Mouse (Mus musculus): ENCODE measurements around the gene Rbmxl2. TPM values are rescaled to one million over a fixed set of nuclear protein-coding genes. Genes with fewer than 3 reads are reported as not detected.

Gene Rbmxl2
- polyA plus RNA-seq, 1 experiment: 0.07 TPM

- H3K36me3 ChIP-seq (ENCODE audit: control insufficient read depth, insufficient read depth, low read length): no peaks in the 10 kb centered on the region
- no peaks in the 10 kb centered on the region for H3K4me1 ChIP-seq (replicated peaks; ENCODE audit: control insufficient read depth, insufficient read depth, low read length)
- TF ChIP-seq CTCF (IDR thresholded peaks at IDR 0.05; ENCODE audit: borderline replicate concordance, control insufficient read depth, extremely low read depth, insufficient read depth, low read length, poor library complexity): no peak
- no peak for TF ChIP-seq POLR2A (IDR thresholded peaks at IDR 0.05; ENCODE audit: control insufficient read depth, extremely low read depth, insufficient read depth, low read length, poor library complexity)
- H3K27me3 ChIP-seq (ENCODE audit: control insufficient read depth, insufficient read depth, low read length): no peaks in the 10 kb centered on the region
- H3K4me3 ChIP-seq (ENCODE audit: control insufficient read depth, insufficient read depth, low read length): no peak overlapping the region
- no peak for DNase-seq
- no peak overlapping the region for H3K27ac ChIP-seq (ENCODE audit: control insufficient read depth, insufficient read depth, low read length)
Measured at GRCm38 (mm10) chr7:107215723-107216122, 6.5 kb downstream of the Rbmxl2 start.

GRCm38 (mm10) chr7:107216845-107217244 lies 7.6 kb downstream of the Rbmxl2 start:
- 82% methylated on average over 2 of the region's 2 CpGs for WGBS
- H3K4me3 ChIP-seq (ENCODE audit: control insufficient read depth, insufficient read depth, low read length): no peak overlapping the region
- H3K27me3 ChIP-seq (ENCODE audit: control insufficient read depth, insufficient read depth, low read length): no peaks in the 10 kb centered on the region
- no peak overlapping the region for H3K27ac ChIP-seq (ENCODE audit: control insufficient read depth, insufficient read depth, low read length)
- no peak for DNase-seq
- H3K36me3 ChIP-seq (ENCODE audit: control insufficient read depth, insufficient read depth, low read length): no peaks in the 10 kb centered on the region
- TF ChIP-seq POLR2A (IDR thresholded peaks at IDR 0.05; ENCODE audit: control insufficient read depth, extremely low read depth, insufficient read depth, low read length, poor library complexity) (no peak), CTCF (IDR thresholded peaks at IDR 0.05; ENCODE audit: borderline replicate concordance, control insufficient read depth, extremely low read depth, insufficient read depth, low read length, poor library complexity) (no peak)
- no peaks in the 10 kb centered on the region for H3K4me1 ChIP-seq (replicated peaks; ENCODE audit: control insufficient read depth, insufficient read depth, low read length)

GRCm38 (mm10) chr7:107236854-107237253 lies 27.6 kb downstream of the Rbmxl2 start:
- Histone ChIP-seq H3K4me1 (replicated peaks; ENCODE audit: control insufficient read depth, insufficient read depth, low read length) (no peaks in the 10 kb centered on the region), H3K27me3 (ENCODE audit: control insufficient read depth, insufficient read depth, low read length) (no peaks in the 10 kb centered on the region), H3K36me3 (ENCODE audit: control insufficient read depth, insufficient read depth, low read length) (no peaks in the 10 kb centered on the region), H3K4me3 (ENCODE audit: control insufficient read depth, insufficient read depth, low read length) (no peak overlapping the region), H3K27ac (ENCODE audit: control insufficient read depth, insufficient read depth, low read length) (no peak overlapping the region)
- 71% methylated on average over 3 of the region's 3 CpGs for WGBS
- DNase-seq: no peak
- no peak for TF ChIP-seq CTCF (IDR thresholded peaks at IDR 0.05; ENCODE audit: borderline replicate concordance, control insufficient read depth, extremely low read depth, insufficient read depth, low read length, poor library complexity)
- no peak for TF ChIP-seq POLR2A (IDR thresholded peaks at IDR 0.05; ENCODE audit: control insufficient read depth, extremely low read depth, insufficient read depth, low read length, poor library complexity)

- TF ChIP-seq CTCF (IDR thresholded peaks at IDR 0.05; ENCODE audit: borderline replicate concordance, control insufficient read depth, extremely low read depth, insufficient read depth, low read length, poor library complexity): no peak
- TF ChIP-seq POLR2A (IDR thresholded peaks at IDR 0.05; ENCODE audit: control insufficient read depth, extremely low read depth, insufficient read depth, low read length, poor library complexity): no peak
- DNase-seq: no peak
- 81% methylated on average over 3 of the region's 3 CpGs for WGBS
- Histone ChIP-seq H3K27ac (ENCODE audit: control insufficient read depth, insufficient read depth, low read length) (no peak overlapping the region), H3K4me3 (ENCODE audit: control insufficient read depth, insufficient read depth, low read length) (no peak overlapping the region), H3K36me3 (ENCODE audit: control insufficient read depth, insufficient read depth, low read length) (no peaks in the 10 kb centered on the region), H3K27me3 (ENCODE audit: control insufficient read depth, insufficient read depth, low read length) (no peaks in the 10 kb centered on the region), H3K4me1 (replicated peaks; ENCODE audit: control insufficient read depth, insufficient read depth, low read length) (no peaks in the 10 kb centered on the region)
Measured at GRCm38 (mm10) chr7:107237498-107237897, 28.3 kb downstream of the Rbmxl2 start.

- DNase-seq: no peak
- no peak for TF ChIP-seq POLR2A (IDR thresholded peaks at IDR 0.05; ENCODE audit: control insufficient read depth, extremely low read depth, insufficient read depth, low read length, poor library complexity)
- no peak for TF ChIP-seq CTCF (IDR thresholded peaks at IDR 0.05; ENCODE audit: borderline replicate concordance, control insufficient read depth, extremely low read depth, insufficient read depth, low read length, poor library complexity)
- H3K27me3 ChIP-seq (ENCODE audit: control insufficient read depth, insufficient read depth, low read length): no peaks in the 10 kb centered on the region
- no peak overlapping the region for H3K27ac ChIP-seq (ENCODE audit: control insufficient read depth, insufficient read depth, low read length)
- no peaks in the 10 kb centered on the region for H3K36me3 ChIP-seq (ENCODE audit: control insufficient read depth, insufficient read depth, low read length)
- H3K4me3 ChIP-seq (ENCODE audit: control insufficient read depth, insufficient read depth, low read length): no peak overlapping the region
- no peaks in the 10 kb centered on the region for H3K4me1 ChIP-seq (replicated peaks; ENCODE audit: control insufficient read depth, insufficient read depth, low read length)
- WGBS: 90% methylated on average over 5 of the region's 5 CpGs
Measured at GRCm38 (mm10) chr7:107241371-107241883, 32.2 kb downstream of the Rbmxl2 start.

GRCm38 (mm10) chr7:107250211-107250985 lies 41.2 kb downstream of the Rbmxl2 start:
- DNase-seq: no peak
- Histone ChIP-seq H3K36me3 (ENCODE audit: control insufficient read depth, insufficient read depth, low read length) (no peaks in the 10 kb centered on the region), H3K27me3 (ENCODE audit: control insufficient read depth, insufficient read depth, low read length) (no peaks in the 10 kb centered on the region), H3K4me1 (replicated peaks; ENCODE audit: control insufficient read depth, insufficient read depth, low read length) (no peaks in the 10 kb centered on the region), H3K27ac (ENCODE audit: control insufficient read depth, insufficient read depth, low read length) (no peak overlapping the region), H3K4me3 (ENCODE audit: control insufficient read depth, insufficient read depth, low read length) (no peak overlapping the region)
- WGBS: 86% methylated on average over 5 of the region's 5 CpGs
- TF ChIP-seq CTCF (IDR thresholded peaks at IDR 0.05; ENCODE audit: borderline replicate concordance, control insufficient read depth, extremely low read depth, insufficient read depth, low read length, poor library complexity) (no peak), POLR2A (IDR thresholded peaks at IDR 0.05; ENCODE audit: control insufficient read depth, extremely low read depth, insufficient read depth, low read length, poor library complexity) (no peak)

Measured in thymus, adult 2 months (tissue).